Mouse (Mus musculus): ENCODE measurements around the gene Cdh5. TPM values are rescaled to one million over a fixed set of nuclear protein-coding genes. Genes with fewer than 3 reads are reported as not detected.

Gene Cdh5
- polyA plus RNA-seq, 1 experiment from 2014 or later, result 7.8 TPM

GRCm38 (mm10) chr8:104134521-104134920 lies 33.1 kb downstream of the Cdh5 start:
- no peak for DNase-seq (ENCODE audit: low spot score)

- DNase-seq (ENCODE audit: low spot score), result no peak
Observed at GRCm38 (mm10) chr8:104136277-104136676, 34.9 kb downstream of the Cdh5 start.

DNA sequence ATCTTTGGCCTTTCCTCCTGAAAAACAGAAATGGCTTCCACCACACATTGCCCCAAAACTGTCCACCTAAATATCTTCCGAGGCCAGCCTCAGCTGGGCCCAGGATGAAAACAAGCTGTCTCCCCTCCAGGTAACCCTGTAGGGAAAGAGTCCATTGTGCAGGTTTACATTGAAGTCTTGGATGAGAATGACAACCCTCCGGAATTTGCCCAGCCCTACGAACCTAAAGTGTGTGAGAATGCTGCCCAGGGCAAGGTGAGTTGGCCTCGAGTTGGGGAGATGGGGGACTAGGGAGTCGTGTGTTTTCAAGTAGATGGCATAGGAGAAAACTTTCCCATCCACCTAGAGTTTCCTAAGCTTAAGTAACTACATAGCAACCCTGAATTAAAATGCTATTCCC lies 36.2 kb downstream of the Cdh5 start:
- no peak for DNase-seq (ENCODE audit: low spot score)

DNA sequence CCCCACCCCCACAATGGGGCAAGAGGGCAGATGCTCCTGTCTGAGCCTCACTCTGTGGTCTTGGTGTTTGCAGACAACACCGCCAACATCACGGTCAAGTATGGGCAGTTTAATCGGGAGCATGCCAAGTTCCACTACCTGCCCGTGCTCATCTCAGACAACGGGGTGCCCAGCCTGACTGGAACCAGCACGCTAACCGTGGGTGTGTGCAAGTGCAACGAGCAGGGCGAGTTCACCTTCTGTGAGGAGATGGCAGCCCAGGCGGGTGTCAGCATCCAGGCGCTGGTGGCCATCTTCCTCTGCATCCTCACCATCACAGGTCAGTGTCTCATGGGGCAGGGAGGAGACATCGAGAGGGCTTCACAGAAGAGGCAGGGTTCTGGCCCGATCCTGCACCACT lies 39.2 kb downstream of the Cdh5 start:
- DNase-seq (ENCODE audit: low spot score), result no peak

DNA sequence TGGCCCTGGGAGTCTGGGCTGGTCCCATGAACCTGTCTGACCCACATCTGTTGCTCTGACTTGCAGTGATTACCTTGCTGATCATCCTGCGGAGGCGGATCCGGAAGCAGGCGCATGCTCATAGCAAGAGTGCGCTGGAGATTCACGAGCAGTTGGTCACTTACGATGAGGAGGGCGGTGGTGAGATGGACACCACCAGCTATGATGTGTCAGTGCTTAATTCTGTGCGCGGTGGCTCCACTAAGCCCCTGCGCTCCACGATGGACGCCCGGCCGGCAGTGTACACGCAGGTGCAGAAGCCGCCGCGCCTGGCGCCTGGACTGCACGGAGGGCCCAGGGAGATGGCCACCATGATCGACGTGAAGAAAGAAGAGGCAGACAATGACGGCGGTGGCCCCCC lies 41.0 kb downstream of the Cdh5 start:
- DNase-seq (ENCODE audit: low spot score), result no peak

DNA sequence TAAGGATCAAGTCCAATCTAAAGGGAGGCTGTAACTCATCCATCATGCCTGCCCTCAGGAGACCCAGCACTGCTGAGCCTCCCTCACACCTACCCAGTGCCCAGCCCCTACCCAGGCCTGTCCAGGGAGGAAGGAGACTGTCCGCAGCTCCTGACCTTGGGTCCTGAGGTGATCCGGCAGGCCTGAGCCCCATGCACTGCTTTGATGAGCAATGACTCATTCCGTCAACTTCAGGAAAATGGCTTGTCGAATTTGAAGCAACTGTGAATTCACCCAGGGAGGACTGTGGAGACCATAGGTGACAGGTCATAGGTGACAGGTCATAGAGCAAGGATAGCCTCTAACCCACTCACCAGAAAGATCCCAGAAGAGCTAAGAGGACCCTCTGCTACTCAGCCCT lies 42.0 kb downstream of the Cdh5 start:
- DNase-seq (ENCODE audit: low spot score), result no peak

GRCm38 (mm10) chr8:104144434-104145216 lies 43.2 kb downstream of the Cdh5 start:
- DNase-seq (ENCODE audit: low spot score), result no peak

DNA sequence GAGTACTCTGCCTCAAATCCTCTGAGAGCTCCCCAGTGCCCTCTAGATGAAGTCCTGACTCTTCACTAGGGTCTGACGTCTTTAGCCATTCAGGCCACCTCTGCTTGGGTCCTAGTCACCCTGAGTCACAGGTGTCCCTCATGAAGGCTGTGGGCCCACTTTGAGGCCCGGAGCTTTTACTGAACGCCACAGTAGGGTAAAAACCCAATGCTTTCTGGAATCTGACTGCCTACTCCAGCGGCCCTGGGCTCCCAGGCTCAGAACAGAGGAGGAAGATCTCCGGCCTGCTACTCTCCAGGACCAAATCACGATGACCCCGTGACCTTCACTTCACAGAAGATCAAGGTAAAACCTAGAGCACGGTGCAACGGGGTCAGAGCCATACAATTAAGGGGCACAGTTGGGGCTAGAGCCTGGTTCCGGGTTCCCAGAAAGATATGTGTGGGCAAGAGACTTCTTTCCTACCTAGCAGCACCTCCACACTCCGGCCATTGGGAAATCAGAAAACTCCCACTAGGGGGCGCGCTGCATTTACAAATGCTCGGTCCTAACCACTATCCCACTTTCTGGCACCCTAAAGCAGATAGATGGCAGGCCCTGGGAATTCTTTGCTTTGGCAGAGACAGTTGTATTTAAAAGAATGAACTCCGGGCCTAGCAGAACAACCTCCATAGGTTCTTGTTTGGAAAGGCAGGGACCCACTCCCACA lies 44.7 kb downstream of the Cdh5 start:
- DNase-seq (ENCODE audit: low spot score), result peak; percentile 62

- no peak for DNase-seq (ENCODE audit: low spot score)
Observed at GRCm38 (mm10) chr8:104146717-104147494, 45.5 kb downstream of the Cdh5 start.

GRCm38 (mm10) chr8:104147947-104148346 lies 46.5 kb downstream of the Cdh5 start:
- DNase-seq (ENCODE audit: low spot score), result no peak

- DNase-seq (ENCODE audit: low spot score), result no peak
Observed at GRCm38 (mm10) chr8:104160731-104161130, 59.3 kb downstream of the Cdh5 start.

DNA sequence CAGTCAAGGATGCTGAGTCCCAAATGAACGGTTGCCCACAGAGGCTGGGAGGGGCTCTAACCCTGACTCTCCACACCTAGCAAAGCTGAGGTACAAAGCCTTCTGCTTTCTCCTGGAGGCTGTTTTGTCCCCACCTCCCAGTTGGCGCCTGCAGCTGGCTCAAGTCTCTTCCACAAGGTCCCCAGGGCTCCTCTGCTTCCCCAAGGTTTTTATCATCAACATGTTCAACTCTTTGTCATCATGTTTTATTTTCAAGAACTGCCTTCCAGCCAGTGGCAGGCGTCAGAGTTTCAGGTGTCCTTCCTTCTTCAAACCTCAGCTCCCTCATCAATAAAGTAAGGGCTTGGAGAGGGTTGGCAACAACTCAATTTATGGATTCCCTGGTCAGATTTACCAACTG lies 68.0 kb downstream of the Cdh5 start:
- DNase-seq (ENCODE audit: low spot score), result no peak

- DNase-seq (ENCODE audit: low spot score), result no peak
Observed at GRCm38 (mm10) chr8:104170118-104171049, 69.0 kb downstream of the Cdh5 start, which contains the start of gene Bean1. Bean1 (plus strand) TSS chr8:104170442.

DNA sequence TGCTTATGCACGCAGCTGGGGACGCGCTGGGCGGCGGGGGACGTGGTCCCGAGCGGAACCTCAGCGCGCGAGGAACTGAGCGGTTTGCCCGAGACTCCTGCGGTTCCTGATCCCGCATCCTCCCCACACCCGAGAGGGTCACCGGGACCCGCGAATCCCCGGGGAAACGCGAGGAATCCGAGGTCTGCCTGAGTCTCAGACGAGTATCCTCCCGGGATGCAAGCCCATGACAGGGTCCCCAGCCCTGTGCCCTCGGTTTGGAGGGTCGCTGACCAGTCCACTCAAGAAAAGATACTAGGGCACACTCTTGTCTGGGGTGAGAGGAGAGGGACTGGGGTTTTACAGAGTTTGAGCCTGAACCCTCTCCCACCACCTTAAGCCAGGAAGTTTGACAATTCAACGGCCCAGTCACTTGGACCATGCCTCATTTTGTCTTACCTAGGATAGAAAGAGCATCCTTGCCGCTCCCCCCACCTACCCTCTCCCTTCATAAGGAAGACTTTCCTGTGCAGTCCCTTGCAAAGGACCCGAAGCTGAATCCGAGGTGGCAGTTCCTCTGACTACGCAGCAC lies 69.7 kb downstream of the Cdh5 start:
- DNase-seq (ENCODE audit: low spot score), result no peak

DNA sequence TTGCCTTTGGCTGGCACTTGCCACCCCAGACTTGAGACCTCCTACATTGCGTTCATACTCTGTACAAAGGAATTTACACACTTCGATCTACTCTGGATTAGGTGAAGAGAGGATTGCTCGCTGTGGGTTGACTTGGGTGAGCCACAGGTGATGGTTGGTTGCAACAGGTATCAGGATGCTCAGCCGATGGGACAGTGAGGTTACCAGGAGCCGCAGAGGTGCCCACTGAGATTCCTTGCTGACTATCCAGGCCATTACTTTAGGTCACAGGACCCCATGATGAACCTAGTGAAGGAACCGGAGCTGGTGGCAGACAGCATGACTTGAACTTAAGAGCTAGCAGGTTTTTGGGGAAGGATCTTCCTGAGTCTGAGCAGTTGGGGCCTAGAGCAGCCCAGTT lies 71.0 kb downstream of the Cdh5 start:
- no peak for DNase-seq (ENCODE audit: low spot score)

DNA sequence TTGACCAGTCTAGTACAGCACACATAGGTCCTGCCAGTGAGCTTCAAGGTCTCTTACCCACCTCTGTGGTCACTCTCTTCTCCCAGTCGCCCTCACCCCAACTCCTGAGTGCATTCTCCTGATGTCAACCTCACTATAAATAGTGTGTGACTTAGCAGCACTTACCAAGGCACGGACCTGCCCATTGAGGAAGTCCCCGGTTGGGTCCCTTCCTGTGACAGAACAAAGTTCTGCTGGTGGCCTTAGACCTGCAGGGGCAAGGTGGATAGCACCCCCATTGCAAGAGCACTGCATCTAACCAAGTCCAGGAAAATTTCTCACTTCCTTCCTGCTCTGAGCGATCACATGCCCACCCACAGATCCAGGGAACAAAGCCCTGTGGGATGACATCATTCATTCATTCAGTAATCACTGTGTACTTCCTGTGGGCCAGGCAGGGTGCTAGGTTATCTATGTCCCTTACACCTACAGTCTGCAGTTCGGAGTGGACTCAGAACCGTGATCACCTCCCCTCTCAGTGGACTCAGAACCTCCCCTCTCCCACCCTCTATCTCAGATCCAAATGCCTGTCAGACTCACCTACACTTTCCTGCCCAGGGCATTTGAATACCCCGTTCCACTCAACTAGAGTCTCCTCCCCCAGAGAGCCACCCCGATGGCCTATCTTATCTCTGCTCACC lies 74.6 kb downstream of the Cdh5 start:
- no peak for DNase-seq (ENCODE audit: low spot score)

- DNase-seq (ENCODE audit: low spot score), result no peak
Observed at GRCm38 (mm10) chr8:104177054-104177453, 75.6 kb downstream of the Cdh5 start.

DNA sequence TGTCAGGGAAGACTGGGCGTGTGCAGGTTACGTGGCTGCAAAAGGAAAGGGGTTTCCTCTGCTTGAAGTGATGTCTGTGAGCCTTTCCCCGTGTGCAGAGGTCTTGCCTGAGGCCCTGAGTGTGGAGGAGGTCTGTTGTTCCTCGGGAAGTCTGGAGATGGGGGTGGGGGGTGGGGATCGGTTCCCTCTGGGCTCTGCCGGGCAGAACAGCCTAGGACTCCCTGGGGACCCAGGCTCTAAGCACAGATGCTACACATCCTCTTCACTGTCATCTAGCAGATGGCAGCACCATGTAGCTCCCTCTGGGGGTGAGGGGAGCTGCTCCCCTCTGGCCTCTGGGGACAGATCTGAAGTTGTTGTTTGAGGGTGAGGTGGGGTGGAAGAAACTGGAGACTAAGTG lies 83.5 kb downstream of the Cdh5 start:
- no peak for DNase-seq (ENCODE audit: low spot score)

DNA sequence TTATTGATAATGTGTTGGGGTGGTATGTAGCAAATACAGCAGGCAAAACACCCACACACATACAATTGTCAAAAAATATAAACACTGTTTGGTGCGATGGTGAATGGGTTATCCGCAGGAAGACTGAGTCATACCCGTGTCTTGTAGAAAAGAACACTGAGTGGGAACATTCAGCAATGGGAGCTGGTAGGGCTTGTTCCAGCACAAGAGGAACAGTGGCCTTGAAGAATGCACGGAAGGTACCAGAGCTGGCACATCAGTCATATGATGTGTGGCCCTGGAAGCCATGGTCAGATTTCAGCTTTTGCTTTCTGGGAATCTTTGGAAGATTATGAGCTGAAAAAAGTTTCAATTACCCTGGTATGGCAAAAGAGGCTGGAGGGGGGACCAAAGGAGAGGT lies 85.4 kb downstream of the Cdh5 start:
- no peak for DNase-seq (ENCODE audit: low spot score)

DNA sequence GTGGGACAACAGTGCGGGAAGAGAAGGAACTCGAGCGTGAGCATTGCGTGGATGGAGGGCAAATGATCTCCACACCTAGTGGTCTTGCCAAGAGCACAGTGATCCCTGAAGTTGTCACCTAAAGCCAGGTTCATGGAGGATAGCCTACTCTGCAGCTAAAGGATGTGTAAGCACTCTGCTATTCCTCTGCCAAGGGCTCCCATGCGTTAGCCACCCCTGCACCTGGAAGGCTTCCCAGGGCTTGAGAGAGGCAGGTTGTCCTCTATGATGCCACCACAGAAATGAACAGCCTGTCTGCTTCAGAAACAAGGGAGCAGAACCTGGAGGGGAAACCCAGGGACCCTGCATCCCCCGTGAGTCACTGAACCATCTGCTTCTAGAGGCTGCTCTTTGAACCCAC lies 86.2 kb downstream of the Cdh5 start:
- no peak for DNase-seq (ENCODE audit: low spot score)
